Mouse (Mus musculus): Measurements from ENCODE around the gene Gstp1.
A peak's percentile ranks its signal among the peaks of the same experiment; 100 is the strongest.
"Not testable (repeated sequence)": the region's sequence is repeated elsewhere in the genome, so short reads cannot be mapped to it uniquely, and the experiment has no call there.

The Gstp1 gene

GRCm38 (mm10) chr19:4037788-4038232 lies at the start of gene Gstp1:
Gene Gstp1 (minus strand): TSS chr19:4037985.
- DNase-seq = peak; percentile 91

GRCm38 (mm10) chr19:4087090-4087489 lies 49.3 kb upstream of the Gstp1 start:
- DNase-seq = no peak

- no peak for DNase-seq
Measured at GRCm38 (mm10) chr19:4086156-4086555, 48.4 kb upstream of the Gstp1 start.

- DNase-seq = no peak
Measured at GRCm38 (mm10) chr19:4084984-4085383, 47.2 kb upstream of the Gstp1 start.

DNA sequence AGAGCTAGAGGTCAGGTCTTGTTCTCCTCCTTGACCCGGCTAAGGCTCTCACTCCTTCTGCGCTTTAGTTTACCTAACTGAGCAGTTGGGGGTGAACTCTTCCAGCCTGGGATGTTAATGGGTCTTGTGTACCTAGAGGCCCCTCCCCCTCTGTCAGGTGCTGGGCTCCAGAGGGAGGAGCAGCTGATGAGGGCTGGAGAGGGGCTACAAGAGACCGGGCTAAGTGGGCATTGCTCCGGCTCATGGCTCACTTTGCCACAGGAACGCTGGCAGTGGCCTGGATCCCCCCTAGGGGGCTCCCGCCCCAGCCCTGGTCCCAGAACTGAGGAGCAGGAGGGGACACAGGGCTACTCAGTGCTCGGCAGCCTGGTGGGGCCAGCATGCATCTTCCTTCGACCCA lies 46.0 kb upstream of the Gstp1 start:
- no peak for DNase-seq

- no peak for DNase-seq
Measured at GRCm38 (mm10) chr19:4083316-4083715, 45.5 kb upstream of the Gstp1 start.

GRCm38 (mm10) chr19:4082219-4082965 lies 44.6 kb upstream of the Gstp1 start:
- no peak for DNase-seq

GRCm38 (mm10) chr19:4081394-4081793 lies 43.6 kb upstream of the Gstp1 start, which contains the start of gene Cabp2:
Gene Cabp2 (plus strand): TSS chr19:4081578.
- no peak for DNase-seq

- DNase-seq = no peak
Measured at GRCm38 (mm10) chr19:4080511-4081009, 42.8 kb upstream of the Gstp1 start.

GRCm38 (mm10) chr19:4079594-4079993 lies 41.8 kb upstream of the Gstp1 start:
- no peak for DNase-seq

DNA sequence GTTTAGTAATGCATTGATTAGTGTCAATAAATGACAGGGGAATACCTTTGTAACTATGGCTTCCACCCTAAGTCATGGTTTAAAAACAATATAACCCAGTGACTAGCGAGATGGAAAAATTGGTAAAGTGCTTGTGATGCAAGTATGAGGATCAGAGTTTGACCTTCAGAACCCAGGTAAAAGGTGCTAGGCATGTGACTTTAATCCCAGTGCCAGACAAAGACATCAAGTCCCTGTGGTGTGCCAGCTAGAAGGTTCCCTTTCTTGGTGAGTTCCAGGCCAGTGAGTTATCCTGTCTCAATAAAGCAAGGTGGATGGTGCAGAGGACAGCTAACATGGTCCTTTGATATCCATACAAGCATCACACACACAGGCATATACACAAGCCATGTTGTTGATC lies 37.7 kb upstream of the Gstp1 start:
- DNase-seq = no peak

- DNase-seq = no peak
Measured at GRCm38 (mm10) chr19:4072706-4073424, 35.1 kb upstream of the Gstp1 start.

GRCm38 (mm10) chr19:4071406-4071805 lies 33.6 kb upstream of the Gstp1 start:
- DNase-seq = no peak

- no peak for DNase-seq
Measured at GRCm38 (mm10) chr19:4070756-4071155, 33.0 kb upstream of the Gstp1 start.

- DNase-seq = no peak
Measured at GRCm38 (mm10) chr19:4070311-4070710, 32.5 kb upstream of the Gstp1 start.

DNA sequence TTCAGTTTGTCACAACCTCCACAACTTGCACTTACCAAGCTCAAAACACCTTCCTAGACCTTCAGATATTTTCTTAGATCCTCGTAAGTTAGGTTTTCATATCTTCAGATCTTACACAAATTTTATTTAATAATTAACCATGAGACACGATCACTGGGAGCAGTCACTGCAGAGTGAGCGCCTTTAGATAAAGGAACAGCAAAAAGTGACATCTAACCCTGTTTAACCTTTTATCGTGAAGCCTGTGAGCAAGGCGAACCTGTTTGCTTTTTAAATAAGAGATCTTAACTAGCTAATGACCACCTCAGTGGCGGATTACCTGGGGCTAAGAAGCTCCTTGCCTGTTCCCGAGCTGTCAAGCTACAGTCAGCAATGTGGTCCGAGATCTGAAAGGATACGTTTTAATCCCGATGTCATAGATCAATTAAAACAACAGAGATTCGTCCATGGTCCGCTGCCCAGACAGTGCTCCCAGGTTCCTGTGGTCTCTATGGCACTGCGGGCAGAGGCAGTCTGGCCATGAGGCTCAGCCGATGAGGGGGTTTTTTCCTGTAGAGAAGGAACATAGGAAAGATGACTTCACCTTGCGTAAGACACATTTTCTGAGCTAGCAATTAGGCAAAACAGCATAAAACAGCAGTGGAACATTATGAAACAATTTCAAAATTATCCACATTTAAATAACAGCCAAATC lies 31.1 kb upstream of the Gstp1 start:
- DNase-seq = no peak

GRCm38 (mm10) chr19:4068242-4068641 lies 30.5 kb upstream of the Gstp1 start:
- DNase-seq = not testable (repeated sequence)

GRCm38 (mm10) chr19:4066877-4067276 lies 29.1 kb upstream of the Gstp1 start:
- no peak for DNase-seq

GRCm38 (mm10) chr19:4066280-4066679 lies 28.5 kb upstream of the Gstp1 start:
- no peak for DNase-seq

DNA sequence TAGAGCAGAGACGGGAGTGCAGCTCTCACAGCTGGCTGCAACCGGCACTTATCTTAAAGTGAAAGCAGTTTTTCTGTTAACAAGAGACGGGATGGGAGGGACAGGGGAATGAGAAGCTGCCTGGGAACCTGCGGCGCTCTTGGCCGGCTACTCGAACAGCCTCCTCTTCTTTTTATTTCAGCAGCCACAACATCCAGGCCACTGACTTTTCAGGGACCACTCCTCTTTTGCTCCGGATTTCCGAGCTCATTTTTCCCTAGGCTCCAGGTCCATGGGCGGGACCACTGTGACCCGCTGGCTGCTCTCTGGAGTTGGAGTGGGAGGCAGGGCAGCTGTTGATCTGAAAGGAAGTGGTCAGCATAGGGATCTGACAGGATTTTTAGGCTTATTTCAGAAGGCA lies 26.7 kb upstream of the Gstp1 start:
- peak; percentile 2 for DNase-seq

DNA sequence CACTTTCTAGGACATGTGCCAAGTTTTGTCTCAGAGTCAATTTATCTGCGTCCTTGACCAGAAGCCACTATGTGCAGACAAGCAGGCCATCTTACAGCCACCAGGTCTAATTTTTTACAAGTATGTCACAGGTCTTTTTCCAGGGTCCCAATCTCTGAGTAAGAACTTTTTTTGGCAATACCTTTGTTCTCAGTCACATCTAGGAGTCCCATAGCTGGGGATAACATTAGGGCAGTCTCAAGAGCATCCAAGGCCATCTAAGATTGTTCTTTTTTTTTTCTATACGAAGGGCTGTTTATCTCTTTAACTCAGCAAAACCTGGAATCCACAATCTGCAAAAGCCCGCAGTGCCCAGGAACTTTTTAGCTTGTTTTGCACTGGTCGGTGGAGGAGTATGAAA lies 25.6 kb upstream of the Gstp1 start:
- not testable (repeated sequence) for DNase-seq

GRCm38 (mm10) chr19:4060899-4061465 lies 23.2 kb upstream of the Gstp1 start:
- no peak for DNase-seq
